In genomic region chr11:63943947-63944346, GRCm38 (mm10) we compare ENCODE assay signal across 27 mouse cellular contexts.
"Had no signal": no experiment of that assay in that cellular context is flagged by ENCODE, and none has a peak within 500 bp of the region (broad histone marks: within the 10 kb centered on the region; RNA-seq: fewer than 3 reads in every experiment).

No protein-coding gene starts in this region.

- ATAC-seq: hindbrain, postnatal 0 days; intestine, embryonic 15.5 days; intestine, postnatal 0 days had no signal

- H3K9ac ChIP-seq: heart, embryonic 13.5 days; heart, embryonic 15.5 days; hindbrain, embryonic 13.5 days; hindbrain, embryonic 15.5 days; intestine, embryonic 15.5 days; kidney, embryonic 15.5 days; limb, embryonic 12.5 days; liver, embryonic 13.5 days; liver, embryonic 15.5 days had no signal

- H3K4me2 ChIP-seq: heart, embryonic 13.5 days; heart, embryonic 15.5 days; hindbrain, embryonic 13.5 days; hindbrain, embryonic 15.5 days; intestine, embryonic 15.5 days; kidney, embryonic 15.5 days; limb, embryonic 12.5 days; liver, embryonic 11.5 days; liver, embryonic 13.5 days; liver, embryonic 15.5 days had no signal

- DNase-seq: gastrocnemius, postnatal 14 days; gastrocnemius, postnatal 36 days; heart, adult 18-20 months; heart, postnatal 14 days; heart, postnatal 36 days; kidney, adult 18-20 months; kidney, adult 8-10 months; kidney, postnatal 14 days; kidney, postnatal 36 days; layer of hippocampus, adult 9-11 months; layer of hippocampus, postnatal 36 days; liver; liver, embryonic 13.5 days had no signal

- H3K27me3 ChIP-seq: intestine, embryonic 15.5 days; limb, embryonic 12.5 days; liver, embryonic 15.5 days had no signal

- H3K4me3 ChIP-seq: heart, embryonic 10.5 days; heart, embryonic 13.5 days; heart, embryonic 15.5 days; hindbrain, embryonic 13.5 days; hindbrain, embryonic 15.5 days; intestine, embryonic 15.5 days; kidney, embryonic 15.5 days; limb, embryonic 10.5 days; limb, embryonic 12.5 days; liver, embryonic 13.5 days; liver, embryonic 15.5 days had no signal

- H3K9me3 ChIP-seq: heart, embryonic 10.5 days; heart, embryonic 13.5 days; heart, embryonic 15.5 days; hindbrain, embryonic 13.5 days; hindbrain, embryonic 15.5 days; intestine, embryonic 15.5 days; kidney, embryonic 15.5 days; limb, embryonic 10.5 days; limb, embryonic 12.5 days; liver, embryonic 13.5 days; liver, embryonic 15.5 days had no signal

- H3K36me3 ChIP-seq: heart, embryonic 10.5 days; heart, embryonic 13.5 days; heart, embryonic 15.5 days; hindbrain, embryonic 13.5 days; hindbrain, embryonic 15.5 days; intestine, embryonic 15.5 days; kidney, embryonic 15.5 days; limb, embryonic 10.5 days; limb, embryonic 12.5 days; liver, embryonic 13.5 days; liver, embryonic 15.5 days had no signal

- H3K27ac ChIP-seq: heart, embryonic 10.5 days; heart, embryonic 13.5 days; heart, embryonic 15.5 days; hindbrain, embryonic 13.5 days; hindbrain, embryonic 15.5 days; hindbrain, postnatal 0 days; intestine, embryonic 15.5 days; kidney, embryonic 15.5 days; kidney, postnatal 0 days; limb, embryonic 10.5 days; limb, embryonic 12.5 days; liver, embryonic 13.5 days; liver, embryonic 15.5 days had no signal

- H3K4me1 ChIP-seq: hindbrain, embryonic 13.5 days; hindbrain, embryonic 15.5 days; intestine, embryonic 15.5 days; kidney, embryonic 15.5 days; limb, embryonic 10.5 days; limb, embryonic 12.5 days; liver, embryonic 13.5 days; liver, embryonic 15.5 days had no signal
